Mouse (Mus musculus) G1E (cell line): ENCODE results near the gene Chad.

ENCODE experiments used
- CTCF ChIP-seq: IDR thresholded peaks from 2 replicates; pipeline ENCODE4 v1.5.1; 2012; ENCODE audit warnings: low read depth, low read length, inconsistent platforms, mixed read lengths
- GATA1 ChIP-seq: IDR thresholded peaks from 2 replicates; pipeline ENCODE4 v1.6.1; 2012; ENCODE audit warnings: borderline replicate concordance, low read length, inconsistent platforms, mixed read lengths
- GATA2 ChIP-seq: IDR thresholded peaks from 2 replicates; pipeline ENCODE4 v1.6.1; 2012; ENCODE audit warnings: low read depth, low read length, inconsistent platforms, borderline replicate concordance
- POLR2AphosphoS5 ChIP-seq: IDR thresholded peaks from 2 replicates; pipeline ENCODE4 v1.6.1; 2012; ENCODE audit warnings: low read depth, low read length, inconsistent platforms; ENCODE audit not compliant: insufficient replicate concordance

DNA sequence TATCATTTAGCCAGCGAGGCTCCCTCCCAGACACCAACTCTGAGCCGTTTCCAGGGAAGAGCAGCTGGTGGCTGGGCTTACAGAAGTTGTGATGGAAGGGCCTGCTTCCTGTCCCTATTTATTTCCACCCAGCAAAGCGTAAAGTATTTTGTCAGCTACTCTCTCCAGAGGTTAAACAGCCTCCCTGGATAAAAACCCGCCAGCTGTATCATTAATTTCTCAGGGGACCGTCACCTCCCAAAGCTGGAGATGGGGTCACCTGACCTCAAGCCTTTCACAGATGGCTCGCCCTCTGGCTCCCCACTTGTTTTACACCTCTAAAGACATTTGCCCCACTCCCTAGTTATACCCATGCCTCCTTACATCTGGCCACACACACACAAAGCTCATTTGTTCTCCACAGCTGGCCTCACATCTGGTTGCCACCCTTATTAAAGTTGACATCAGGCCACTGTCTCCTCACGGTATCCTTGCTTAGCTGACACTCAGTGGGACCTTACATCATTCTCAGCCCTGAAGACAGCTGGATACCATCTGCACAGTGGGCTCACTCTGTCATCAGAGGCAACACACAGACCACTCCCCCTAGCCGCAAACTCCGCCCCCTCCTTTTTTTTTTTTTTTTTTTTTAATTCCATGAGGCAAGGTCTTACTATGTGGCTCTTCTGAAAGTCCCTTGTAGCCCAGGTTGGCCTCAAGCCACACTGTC is 38.5 kb upstream of the Chad start:
- TF ChIP-seq GATA2 (no peak), CTCF (no peak), POLR2AphosphoS5 (no peak), GATA1 (no peak)
